Mouse (Mus musculus) MEL (cell line): ENCODE results near the gene Slc36a3. TPM values are rescaled to one million over a fixed set of nuclear protein-coding genes. Genes with fewer than 3 reads are reported as not detected.

ENCODE experiments used
- BHLHE40 ChIP-seq: IDR thresholded peaks from 2 replicates; pipeline ENCODE4 v1.6.1; 2012; ENCODE audit warnings: low read depth, mild to moderate bottlenecking, inconsistent platforms, low read length, improper control_type of control experiment, borderline replicate concordance
- CTCF ChIP-seq, 3 experiments: IDR thresholded peaks in 2 of 3; conservative IDR thresholded peaks in 1 of 3; 2 replicates each; pipeline ENCODE4 v1.5.1; 2011 to 2012; ENCODE audit warnings: low read length in 3 of 3, low read depth in 2 of 3, mild to moderate bottlenecking in 2 of 3, improper control_type of control experiment in 1 of 3, inconsistent platforms in 1 of 3, mixed read lengths in 1 of 3, moderate library complexity in 1 of 3; ENCODE audit not compliant: control insufficient read depth in 1 of 3, insufficient read depth in 1 of 3, poor library complexity in 1 of 3, severe bottlenecking in 1 of 3
- E2F4 ChIP-seq: IDR thresholded peaks from 2 replicates; pipeline ENCODE4 v1.6.1; 2011; ENCODE audit warnings: low read depth, low read length, improper control_type of control experiment, borderline replicate concordance
- ELF1 ChIP-seq: IDR thresholded peaks from 2 replicates; pipeline ENCODE4 v1.6.1; 2014; ENCODE audit warnings: low read depth, mild to moderate bottlenecking, inconsistent platforms, low read length, improper control_type of control experiment, moderate library complexity
- ETS1 ChIP-seq: IDR thresholded peaks from 2 replicates; pipeline ENCODE4 v1.6.1; 2012; ENCODE audit warnings: low read depth, mild to moderate bottlenecking, inconsistent platforms, low read length, improper control_type of control experiment, moderate library complexity
- GABPA ChIP-seq: IDR thresholded peaks from 2 replicates; pipeline ENCODE4 v1.6.1; 2012; ENCODE audit warnings: low read depth, mild to moderate bottlenecking, inconsistent platforms, low read length, improper control_type of control experiment, moderate library complexity
- HCFC1 ChIP-seq: IDR thresholded peaks from 2 replicates; pipeline ENCODE4 v1.6.1; 2012; ENCODE audit warnings: low read depth, mild to moderate bottlenecking, inconsistent platforms, low read length, improper control_type of control experiment, moderate library complexity
- JUND ChIP-seq: IDR thresholded peaks from 2 replicates; pipeline ENCODE4 v1.6.1; 2011; ENCODE audit warnings: low read depth, mild to moderate bottlenecking, improper control_type of control experiment, low read length
- MAFK ChIP-seq: IDR thresholded peaks from 2 replicates; pipeline ENCODE4 v1.6.1; 2011; ENCODE audit warnings: low read depth, mild to moderate bottlenecking, low read length, improper control_type of control experiment, borderline replicate concordance
- MAX ChIP-seq: IDR thresholded peaks from 2 replicates; pipeline ENCODE4 v1.6.1; 2011; ENCODE audit warnings: low read length, improper control_type of control experiment
- MAZ ChIP-seq: IDR thresholded peaks from 2 replicates; pipeline ENCODE4 v1.6.1; 2012; ENCODE audit warnings: low read depth, mild to moderate bottlenecking, inconsistent platforms, low read length, improper control_type of control experiment
- MYB ChIP-seq: IDR thresholded peaks from 2 replicates; pipeline ENCODE4 v1.6.1; 2011; ENCODE audit warnings: mild to moderate bottlenecking, low read depth, low read length, improper control_type of control experiment
- POLR2AphosphoS5 ChIP-seq: IDR thresholded peaks from 2 replicates; pipeline ENCODE4 v1.6.1; 2012; ENCODE audit warnings: low read depth, borderline replicate concordance, mild to moderate bottlenecking, inconsistent platforms, low read length, moderate library complexity, mixed read lengths
- RAD21 ChIP-seq: IDR thresholded peaks from 2 replicates; pipeline ENCODE4 v1.6.1; 2011; ENCODE audit warnings: mild to moderate bottlenecking, low read depth, low read length, improper control_type of control experiment
- RCOR1 ChIP-seq: IDR thresholded peaks from 2 replicates; pipeline ENCODE4 v1.6.1; 2012; ENCODE audit warnings: low read depth, mild to moderate bottlenecking, inconsistent platforms, low read length, improper control_type of control experiment
- SIN3A ChIP-seq: IDR thresholded peaks from 2 replicates; pipeline ENCODE4 v1.6.1; 2012; ENCODE audit warnings: low read length, improper control_type of control experiment, inconsistent platforms
- TAL1 ChIP-seq: IDR thresholded peaks from 2 replicates; pipeline ENCODE4 v1.6.1; 2012; ENCODE audit warnings: mild to moderate bottlenecking, inconsistent platforms, low read length, moderate library complexity, mixed read lengths
- TBP ChIP-seq: IDR thresholded peaks from 2 replicates; pipeline ENCODE4 v1.8.0; 2011; ENCODE audit warnings: low read depth, low read length, improper control_type of control experiment
- TCF12 ChIP-seq: IDR thresholded peaks from 2 replicates; pipeline ENCODE4 v1.6.1; 2014; ENCODE audit warnings: low read depth, mild to moderate bottlenecking, inconsistent platforms, low read length, improper control_type of control experiment, moderate library complexity
- UBTF ChIP-seq: IDR thresholded peaks from 2 replicates; pipeline ENCODE4 v1.6.1; 2012; ENCODE audit warnings: low read depth, mild to moderate bottlenecking, inconsistent platforms, low read length, improper control_type of control experiment, moderate library complexity, borderline replicate concordance; ENCODE audit not compliant: insufficient read depth
- USF1 ChIP-seq: IDR thresholded peaks from 2 replicates; pipeline ENCODE4 v1.6.1; 2014; ENCODE audit warnings: low read depth, mild to moderate bottlenecking, inconsistent platforms, low read length, improper control_type of control experiment, moderate library complexity
- USF2 ChIP-seq, 2 experiments: IDR thresholded peaks; 2 replicates each; pipeline ENCODE4 v1.6.1; 2011 to 2012; ENCODE audit warnings: improper control_type of control experiment in 2 of 2, low read length in 2 of 2, borderline replicate concordance in 1 of 2, inconsistent platforms in 1 of 2, low read depth in 1 of 2, mild to moderate bottlenecking in 1 of 2; ENCODE audit not compliant: insufficient read depth in 1 of 2
- ZC3H11A ChIP-seq: IDR thresholded peaks from 2 replicates; pipeline ENCODE4 v1.6.1; 2012; ENCODE audit warnings: low read depth, mild to moderate bottlenecking, inconsistent platforms, low read length, improper control_type of control experiment
- ZKSCAN1 ChIP-seq: IDR thresholded peaks from 2 replicates; pipeline ENCODE4 v1.6.1; 2012; ENCODE audit warnings: low read depth, mild to moderate bottlenecking, inconsistent platforms, low read length, improper control_type of control experiment, moderate library complexity
- ZNF384 ChIP-seq: IDR thresholded peaks from 2 replicates; pipeline ENCODE4 v1.6.1; 2012; ENCODE audit warnings: low read depth, mild to moderate bottlenecking, inconsistent platforms, low read length, improper control_type of control experiment
- polyA plus RNA-seq, 2 experiments: library from polyadenylated mRNA; stranded (reverse) in 1 of 2; unstranded in 1 of 2; fragments of >175 nt in 1 of 2; fragments of >200 nt in 1 of 2; gene quantifications; 2 replicates each; pipeline versions ENCODE4 v1.2.1 to v1.2.4; 2012; ENCODE audit warnings: low replicate concordance in 2 of 2, low read depth in 1 of 2; ENCODE audit not compliant: insufficient read length in 2 of 2, insufficient read depth in 1 of 2, missing spikeins in 1 of 2
- total RNA-seq: library from RNA; depleted of rRNA; stranded (reverse); fragments of 300-350 nt; gene quantifications from 2 replicates; pipeline ENCODE4 v1.2.3, GENCODE M21; 2012

Gene Slc36a3
- total and polyA plus RNA-seq, 3 experiments: 0.12 to 0.15 TPM; not detected in 1

GRCm38 (mm10) chr11:55097463-55098188 is 53.9 kb downstream of the Slc36a3 start, which contains the start of gene Gm2a (continued):
- TF ChIP-seq GABPA (0 out of 2 replicates have a peak, but pooled peaks have one; percentile 42), USF1 (no peak; the same call in 1 of the 2 replicates), SIN3A (peak; percentile 76), E2F4 (no peak), MYB (no peak), ZC3H11A (no peak; the same call in 1 of the 2 replicates), MAZ (peak; percentile 83; the same call in 1 of the 2 replicates), USF2 (IDR thresholded peaks at IDR 0.05; ENCODE audit: borderline replicate concordance in 1 of 2, insufficient read depth in 1 of 2, low read depth in 1 of 2, low read length in 2 of 2) (no peak), ZNF384 (peak; percentile 99), UBTF (no peak), ELF1 (no peak; the same call in 1 of the 2 replicates), TBP (peak; percentile 55), ZKSCAN1 (0 out of 2 replicates have a peak, but pooled peaks have one; percentile 50), JUND (no peak), TCF12 (no peak), RAD21 (no peak), BHLHE40 (no peak), MAFK (no peak), CTCF (IDR thresholded peaks at IDR 0.05 in 2 of 3, conservative IDR thresholded peaks at IDR 0.05 in 1 of 3; ENCODE audit: control insufficient read depth in 1 of 3, insufficient read depth in 1 of 3, low read depth in 2 of 3, low read length in 3 of 3, poor library complexity in 1 of 3, severe bottlenecking in 1 of 3) (no peak), MAX (0 out of 2 replicates have a peak, but pooled peaks have one; percentile 39), HCFC1 (0 out of 2 replicates have a peak, but pooled peaks have one; percentile 56), ETS1 (no peak), POLR2AphosphoS5 (no peak), TAL1 (no peak), RCOR1 (peak; percentile 61)
